Mouse (Mus musculus) mouse embryonic stem cell (cell line): ENCODE results near the gene Dusp1.

ENCODE experiments used
- in situ Hi-C, 2 experiments: fragments of 300-500 bp; cut with MboI; formaldehyde crosslinking; loops; 1 replicate in 1 of 2; 3 replicates in 1 of 2; pipeline ENCODE4 v1.14.3; 2019 to 2020; ENCODE audit warnings: low sequenced_read_pairs in 2 of 2, low pct_unique_long_range_greater_than_20kb in 1 of 2, mixed read lengths in 1 of 2; ENCODE audit not compliant: unreplicated experiment in 1 of 2

Gene Dusp1

DNA sequence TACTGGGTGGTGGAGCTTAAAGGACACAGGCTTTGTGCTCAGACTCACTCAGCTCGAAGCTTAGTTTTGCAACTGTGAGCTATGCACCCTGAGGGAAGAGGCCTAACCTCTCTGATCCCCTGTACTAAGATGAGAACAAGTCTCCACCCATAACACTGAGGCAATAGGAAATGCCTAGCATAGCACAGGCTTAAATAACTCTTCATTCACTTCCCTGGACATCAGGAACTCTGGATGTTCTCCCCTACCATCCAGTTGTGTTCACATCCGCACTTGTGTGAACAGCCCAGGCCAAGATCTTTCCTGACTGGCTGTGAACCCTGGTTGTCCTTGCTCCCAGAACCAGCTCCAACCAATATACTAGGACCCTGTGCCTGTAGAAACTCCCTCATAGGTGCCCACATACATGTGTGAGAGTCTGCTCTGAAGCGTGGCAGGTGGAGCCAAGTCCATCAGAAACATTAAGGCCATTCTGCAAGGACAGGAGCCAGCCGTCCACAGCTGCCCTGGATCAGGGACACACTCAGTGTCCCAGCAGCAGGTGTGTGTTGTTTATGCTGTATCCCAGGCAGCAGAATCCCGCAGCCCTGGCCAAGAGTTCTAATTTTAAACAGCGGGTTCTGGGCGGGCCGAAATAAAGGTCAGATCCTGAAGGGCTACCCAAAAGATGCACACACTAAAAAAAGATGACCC, 73.1 kb downstream of the Dusp1 start:
- in situ Hi-C loops: no loop called here

DNA sequence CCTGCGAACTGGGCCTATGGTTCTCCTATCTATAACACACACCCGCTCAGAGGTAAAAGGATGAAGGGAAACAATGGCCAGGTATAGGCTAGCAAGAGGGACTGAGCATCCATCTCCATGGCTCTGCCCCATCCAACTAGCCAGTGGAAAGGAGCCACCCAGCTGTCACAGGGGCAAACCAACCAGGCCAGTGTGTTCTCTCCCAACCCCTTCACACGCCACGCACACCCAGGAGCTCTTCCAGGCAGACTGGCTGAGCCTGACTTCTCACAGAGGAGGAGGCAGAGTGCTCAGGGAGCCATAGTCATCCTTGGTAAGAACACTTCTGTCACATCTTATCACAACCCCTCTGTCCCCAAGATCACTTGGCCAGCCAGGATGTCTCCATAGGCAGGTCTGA, 74.0 kb downstream of the Dusp1 start:
- in situ Hi-C loops: no loop called here

DNA sequence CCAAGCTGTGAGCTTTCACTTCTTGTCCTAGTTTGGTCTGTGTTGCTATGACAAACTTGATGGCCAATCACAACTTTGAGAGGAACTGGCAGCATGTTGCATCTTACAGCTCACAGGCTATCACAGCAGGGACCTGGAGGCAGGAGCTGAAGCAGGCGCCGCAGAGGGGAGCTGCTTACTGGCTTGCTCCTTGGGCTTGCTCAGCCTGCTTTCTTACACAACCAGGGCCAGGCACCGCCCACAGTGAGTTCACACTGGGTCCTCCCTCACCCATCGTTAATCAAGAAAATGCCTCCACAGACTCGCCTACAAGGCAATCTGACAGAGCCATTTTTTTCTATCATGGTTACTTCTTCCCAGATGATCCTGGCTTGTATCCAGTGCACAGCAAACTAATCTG, 74.7 kb downstream of the Dusp1 start:
- in situ Hi-C loops: no loop called here

DNA sequence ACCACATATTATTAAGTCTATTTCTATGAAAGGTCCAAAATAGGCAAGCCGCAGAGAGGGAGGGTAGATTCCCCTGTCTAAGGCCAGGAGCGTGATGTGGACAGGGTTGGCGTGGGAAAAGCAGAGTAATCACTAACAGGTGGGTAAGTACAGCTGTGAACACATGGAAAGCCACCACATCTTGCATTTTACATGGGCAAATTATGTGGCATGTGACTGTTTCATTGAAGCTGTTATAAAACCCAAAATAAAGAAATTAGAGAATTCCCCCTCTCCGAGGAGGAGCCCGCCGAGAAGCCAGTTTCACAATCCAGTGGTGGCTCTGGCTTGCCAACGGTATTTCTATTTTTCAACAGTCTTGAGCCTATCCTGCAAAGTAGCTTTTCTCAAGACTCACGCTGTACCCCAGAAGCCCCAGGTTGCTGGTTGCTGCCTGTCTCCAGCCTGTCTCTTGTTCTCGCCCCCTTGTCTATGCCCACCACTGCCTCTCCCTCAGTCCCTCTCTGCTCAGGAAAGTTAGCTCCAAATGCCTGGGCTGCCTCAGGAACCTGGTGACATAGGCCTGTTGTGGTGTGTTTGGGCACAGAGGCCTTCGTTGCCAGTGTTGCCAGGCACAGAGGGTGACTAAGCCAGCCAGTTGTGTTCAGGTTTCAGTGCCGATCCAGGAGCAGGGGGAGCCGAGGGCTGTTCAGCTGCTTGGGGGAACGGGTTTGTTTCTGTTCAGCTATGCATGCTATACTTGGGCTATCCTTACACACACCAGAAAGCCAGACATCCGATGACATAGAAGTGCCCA, 77.1 kb downstream of the Dusp1 start:
- in situ Hi-C loops: no loop called here

DNA sequence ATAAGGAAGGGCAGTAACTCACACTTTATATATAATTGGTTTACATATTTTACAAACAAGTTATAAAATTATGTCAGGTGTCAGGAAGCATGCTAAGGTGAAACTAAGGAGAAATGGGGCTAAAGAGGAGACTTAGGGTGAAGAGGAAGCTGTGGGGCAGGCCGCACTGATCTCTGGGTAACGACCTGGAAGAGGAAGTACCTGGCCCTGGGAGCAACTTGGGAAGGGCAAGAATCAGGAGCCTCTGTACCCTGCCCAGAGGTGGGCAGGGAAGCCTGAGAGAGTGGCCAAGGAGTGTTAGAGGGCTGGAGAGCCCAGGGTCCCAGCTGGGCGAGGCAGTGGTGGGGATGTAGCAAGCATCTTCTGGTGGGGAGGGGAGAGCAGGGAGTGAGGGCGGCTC, 81.0 kb downstream of the Dusp1 start:
- in situ Hi-C loops: no loop called here

DNA sequence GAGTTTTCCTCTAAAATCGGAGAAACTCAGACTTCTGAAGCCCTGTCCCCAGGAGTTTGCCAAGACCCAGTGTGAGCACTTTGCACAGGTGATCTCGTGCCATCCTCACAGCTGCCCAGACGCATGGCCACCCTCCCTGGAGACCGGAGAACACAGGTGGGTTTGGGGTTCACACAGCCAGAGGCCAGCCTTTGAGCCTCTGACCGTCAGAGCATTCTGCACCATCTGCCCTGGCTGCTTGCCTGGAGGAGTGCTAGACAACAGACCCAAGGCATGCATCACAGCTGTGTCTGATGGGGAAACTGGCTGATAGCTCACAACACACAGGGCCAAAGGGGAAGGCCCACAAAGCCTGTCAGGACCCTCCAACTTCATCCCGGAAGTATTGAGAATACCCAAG, 82.3 kb downstream of the Dusp1 start:
- in situ Hi-C loops: loop anchor here in 1 of 2 experiments (5.0 kb wide), 1 partner anchor 158 kb away; no protein-coding TSS in a partner anchor

DNA sequence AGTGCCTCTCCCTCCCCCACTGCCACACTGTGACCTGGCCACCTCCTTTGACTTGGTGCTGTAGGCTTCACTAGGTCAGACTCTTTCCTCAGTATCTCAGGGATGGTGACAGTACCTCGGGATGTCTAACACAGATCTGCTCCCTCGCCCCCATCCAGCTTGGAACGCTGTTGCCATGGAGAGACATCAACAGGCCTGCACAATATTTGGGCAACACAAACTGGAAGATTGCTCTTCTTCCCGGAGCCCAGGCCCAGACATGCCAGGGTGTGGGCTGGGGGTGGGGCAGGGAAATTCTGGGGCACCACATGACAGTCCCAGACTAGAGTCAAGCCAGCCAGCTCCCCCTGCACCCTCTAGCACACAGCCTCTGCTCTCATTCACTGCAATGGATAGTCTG, 83.3 kb downstream of the Dusp1 start:
- in situ Hi-C loops: loop anchor here in 1 of 2 experiments (5.0 kb wide), 1 partner anchor 159 kb away; no protein-coding TSS in a partner anchor

DNA sequence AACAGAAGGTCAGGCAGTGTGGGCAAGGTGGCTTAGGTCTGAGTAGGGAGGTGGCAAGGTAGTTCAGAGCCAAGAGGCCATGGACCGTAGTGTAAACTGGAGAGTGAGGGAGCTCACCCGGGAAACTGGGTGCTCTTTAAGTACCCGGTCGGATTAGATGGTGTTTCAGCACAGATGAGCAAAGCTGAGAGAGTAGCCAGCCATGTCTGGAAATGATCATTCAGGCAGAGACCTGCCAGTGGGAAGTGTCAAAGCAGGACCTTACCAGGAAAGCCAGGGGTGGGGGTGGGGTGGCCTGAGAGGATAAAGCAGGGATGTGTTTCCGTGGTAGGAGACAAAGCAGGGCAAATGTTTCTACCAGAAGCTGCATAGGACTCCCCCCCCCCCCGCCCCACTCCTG, 85.1 kb downstream of the Dusp1 start:
- in situ Hi-C loops: loop anchor here in 1 of 2 experiments (5.0 kb wide), 1 partner anchor 160 kb away; no protein-coding TSS in a partner anchor

DNA sequence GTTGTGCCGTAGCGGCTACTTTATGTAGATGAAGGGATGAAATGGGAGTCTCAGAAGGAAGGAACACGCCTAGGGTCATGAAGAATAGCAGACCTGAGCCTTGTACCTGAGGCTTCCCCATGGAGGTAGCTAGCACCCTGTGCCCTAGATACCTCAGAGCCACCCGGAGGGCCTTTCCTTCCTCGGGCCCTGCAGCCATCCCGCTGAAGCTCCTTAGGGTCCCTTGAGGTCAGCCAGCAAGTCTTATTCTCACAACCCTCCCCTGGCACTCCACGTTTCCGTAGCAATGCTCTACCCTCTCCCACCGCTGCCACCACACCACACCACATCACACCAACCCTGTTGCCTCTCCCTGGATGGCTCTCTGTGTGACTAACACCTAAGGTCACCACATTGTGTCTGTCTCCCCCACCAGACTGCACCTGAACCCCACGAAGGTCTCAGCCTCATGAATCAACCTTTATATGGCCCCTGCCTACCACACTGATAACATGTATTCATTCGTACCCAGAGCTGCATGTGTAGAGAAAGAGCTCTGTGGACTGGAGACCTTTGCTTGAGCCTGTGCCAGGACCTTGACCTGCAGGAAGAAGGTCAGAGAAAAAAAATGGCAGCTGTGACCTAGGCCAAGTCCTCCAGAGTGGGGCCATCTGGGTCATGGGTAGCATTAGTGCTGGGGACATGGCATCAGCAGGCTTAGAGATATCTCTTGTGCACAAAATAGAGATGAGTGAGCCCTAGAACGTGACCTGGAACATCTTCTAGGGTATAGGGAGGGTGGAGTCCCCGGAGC, 93.6 kb downstream of the Dusp1 start:
- in situ Hi-C loops: loop anchor here in 1 of 2 experiments (25.0 kb wide), 1 partner anchor 419 kb away; no protein-coding TSS in a partner anchor

DNA sequence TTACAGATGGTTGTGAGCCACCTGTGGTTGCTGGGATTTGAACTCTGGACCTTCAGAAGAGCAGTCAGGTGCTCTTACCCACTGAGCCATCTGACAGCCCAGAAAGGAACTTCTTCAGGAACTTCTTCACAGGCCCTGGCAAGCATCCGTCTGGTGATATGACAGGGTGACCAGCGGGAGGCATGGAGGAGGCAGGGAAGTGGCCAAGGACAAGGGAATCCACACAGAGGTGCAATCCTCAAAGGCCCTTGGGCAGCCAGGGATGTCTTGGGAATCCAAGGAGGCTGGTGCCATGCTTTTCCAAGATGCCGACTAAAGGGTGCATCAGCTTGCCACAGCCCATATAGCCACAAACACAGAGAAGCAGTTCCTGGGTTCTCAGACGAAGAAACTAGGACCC, 94.3 kb downstream of the Dusp1 start:
- in situ Hi-C loops: loop anchor here in 1 of 2 experiments (25.0 kb wide), 1 partner anchor 420 kb away; no protein-coding TSS in a partner anchor

DNA sequence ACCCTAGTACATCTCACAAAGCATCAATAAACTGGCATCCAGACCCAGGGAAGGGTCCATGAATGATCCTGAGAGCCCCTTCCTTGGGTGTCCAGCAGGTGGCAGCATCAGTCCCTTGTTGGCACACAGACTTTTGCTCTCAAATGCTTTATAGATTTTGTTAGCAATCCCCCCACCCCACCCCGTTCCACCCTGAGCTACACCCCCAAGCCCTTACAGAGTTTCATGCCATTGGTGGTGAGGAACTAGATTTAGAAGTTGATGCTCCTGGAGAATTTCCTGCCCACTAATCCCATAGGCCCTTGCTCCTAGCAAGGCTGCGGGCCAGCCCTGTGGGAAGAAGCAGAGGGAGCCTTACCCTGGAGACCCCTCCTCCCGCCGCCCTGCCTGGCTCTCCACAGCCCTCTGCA, 95.2 kb downstream of the Dusp1 start:
- in situ Hi-C loops: loop anchor here in 1 of 2 experiments (25.0 kb wide), 1 partner anchor 421 kb away; no protein-coding TSS in a partner anchor

DNA sequence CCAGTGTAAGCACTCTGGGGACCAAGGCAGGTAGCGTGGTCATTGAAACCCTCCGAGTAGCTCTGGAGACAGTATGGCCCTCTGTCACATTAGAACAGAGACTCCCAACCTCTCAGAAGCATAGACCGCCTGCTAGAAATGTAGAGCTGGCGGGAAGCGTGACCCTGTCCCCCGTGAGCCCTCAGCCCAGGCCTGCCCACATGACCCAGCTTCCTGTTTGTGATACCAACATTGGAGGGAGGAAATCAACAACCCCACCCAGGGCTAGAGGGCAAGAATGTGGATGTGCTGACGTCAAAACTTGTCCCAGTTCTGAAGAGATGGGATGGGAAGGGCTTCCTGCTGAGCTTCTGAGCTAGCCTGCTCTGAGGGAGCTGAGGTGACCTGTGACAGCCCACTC, 97.0 kb downstream of the Dusp1 start:
- in situ Hi-C loops: loop anchor here in 1 of 2 experiments (25.0 kb wide), 1 partner anchor 422 kb away; no protein-coding TSS in a partner anchor

DNA sequence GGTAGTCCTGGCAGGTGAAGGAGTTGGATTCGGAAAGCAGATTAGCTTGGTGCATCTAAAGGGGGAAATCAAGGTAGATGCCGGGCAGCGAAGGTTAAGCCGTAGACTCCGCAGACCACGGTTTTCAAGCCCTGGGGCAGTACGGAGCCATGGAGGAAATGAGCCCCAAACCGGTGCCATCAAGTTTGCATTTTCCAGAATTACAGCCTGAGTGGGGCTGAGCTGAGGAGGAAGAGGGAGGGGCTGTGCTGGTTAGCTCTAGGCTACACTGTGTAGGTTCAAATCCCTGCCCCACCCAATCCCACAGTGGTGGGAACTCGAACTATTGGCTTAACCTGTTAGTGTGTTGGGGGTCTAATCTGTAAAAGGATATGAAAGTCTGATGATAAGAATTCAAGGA, 97.4 kb downstream of the Dusp1 start:
- in situ Hi-C loops: loop anchor here in 1 of 2 experiments (25.0 kb wide), 1 partner anchor 423 kb away; no protein-coding TSS in a partner anchor

DNA sequence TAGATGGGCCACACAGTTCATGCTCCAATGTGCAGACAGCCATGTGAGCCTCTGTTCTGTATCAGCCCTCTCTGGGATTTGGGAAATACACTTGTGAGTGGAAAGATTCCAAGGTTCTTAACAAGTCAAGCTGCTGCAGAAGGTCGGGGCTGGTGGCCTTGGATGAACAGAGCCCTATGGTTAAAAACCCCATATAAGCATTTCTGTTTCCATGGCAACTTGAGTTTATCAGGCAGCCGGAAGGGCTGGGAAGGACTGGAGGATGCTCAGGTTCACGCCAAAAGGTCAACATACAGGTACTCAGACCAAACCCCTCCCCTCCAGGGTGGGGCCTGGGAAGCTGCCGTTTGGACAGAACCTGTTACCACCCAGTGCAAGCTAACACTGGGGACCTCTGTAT, 97.9 kb downstream of the Dusp1 start:
- in situ Hi-C loops: loop anchor here in 1 of 2 experiments (25.0 kb wide), 1 partner anchor 423 kb away; no protein-coding TSS in a partner anchor

DNA sequence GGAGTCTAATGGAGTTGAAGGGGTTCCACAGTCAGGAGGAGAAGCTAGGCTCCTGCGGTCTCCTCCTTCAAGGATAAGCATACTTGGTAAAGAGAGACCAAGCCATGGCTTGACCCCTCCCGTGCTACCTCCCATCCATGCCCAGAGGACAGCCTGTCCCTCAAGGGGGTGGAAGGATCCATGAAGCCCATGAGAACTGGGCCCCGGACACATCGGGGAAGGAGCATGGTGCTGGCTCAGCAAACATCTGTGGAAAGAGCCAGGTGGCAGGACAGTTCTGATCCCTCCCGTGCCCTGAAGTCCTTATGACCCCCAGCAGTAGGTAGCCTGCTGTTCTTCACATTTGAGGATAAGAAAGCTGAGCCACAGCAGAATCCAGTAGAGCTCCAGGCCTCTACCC, 98.5 kb downstream of the Dusp1 start:
- in situ Hi-C loops: loop anchor here in 1 of 2 experiments (25.0 kb wide), 1 partner anchor 424 kb away; no protein-coding TSS in a partner anchor

DNA sequence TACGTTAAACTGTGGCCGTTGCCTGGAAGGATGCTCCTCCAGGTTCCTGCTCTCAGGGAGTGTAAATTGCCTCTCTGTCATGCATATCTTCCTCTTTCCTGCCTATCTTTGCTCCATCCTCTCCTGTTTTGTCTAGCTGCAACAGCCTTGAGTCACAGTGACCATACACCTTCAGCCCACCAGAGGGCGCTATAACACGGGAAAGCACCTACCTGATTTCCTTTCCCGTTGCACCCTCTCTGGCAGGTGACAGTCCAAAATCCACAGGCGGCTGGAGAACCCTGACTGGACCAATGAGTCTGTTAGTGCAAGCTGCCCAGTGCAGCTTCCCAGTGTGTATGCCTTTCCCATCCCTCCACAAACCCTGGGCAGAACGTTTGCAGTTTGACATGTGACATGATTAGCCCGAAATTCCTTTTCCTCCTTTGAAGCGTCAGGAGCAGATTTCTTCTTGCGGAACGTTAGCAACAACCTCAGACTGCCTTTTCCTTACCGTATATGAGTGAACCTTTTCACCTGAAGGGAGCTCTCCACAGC, 99.2 kb downstream of the Dusp1 start:
- in situ Hi-C loops: loop anchor here in 1 of 2 experiments (25.0 kb wide), 1 partner anchor 425 kb away; no protein-coding TSS in a partner anchor

DNA sequence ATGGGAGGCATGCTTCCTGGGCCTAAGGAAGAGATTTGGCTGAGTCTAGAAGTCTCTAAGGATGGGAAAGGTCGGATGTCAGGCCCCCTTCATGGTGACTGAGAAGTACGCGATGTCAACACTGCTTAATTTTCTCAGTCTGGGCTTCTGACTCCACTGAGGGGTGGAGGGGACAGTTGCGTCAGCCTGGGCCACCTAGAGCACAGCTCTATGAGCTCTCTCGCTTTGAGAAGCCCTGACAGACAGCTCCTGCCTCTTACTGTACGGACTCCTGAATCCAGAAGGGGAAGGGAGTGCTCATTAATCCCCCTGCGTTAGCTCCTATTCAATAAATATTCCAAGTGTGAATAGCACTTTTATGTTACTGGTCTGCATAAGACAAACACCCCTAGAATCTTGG, 103.9 kb downstream of the Dusp1 start:
- in situ Hi-C loops: loop anchor here (5.0 to 25.0 kb wide), 2 partner anchors 184 to 429 kb away; no protein-coding TSS in a partner anchor

DNA sequence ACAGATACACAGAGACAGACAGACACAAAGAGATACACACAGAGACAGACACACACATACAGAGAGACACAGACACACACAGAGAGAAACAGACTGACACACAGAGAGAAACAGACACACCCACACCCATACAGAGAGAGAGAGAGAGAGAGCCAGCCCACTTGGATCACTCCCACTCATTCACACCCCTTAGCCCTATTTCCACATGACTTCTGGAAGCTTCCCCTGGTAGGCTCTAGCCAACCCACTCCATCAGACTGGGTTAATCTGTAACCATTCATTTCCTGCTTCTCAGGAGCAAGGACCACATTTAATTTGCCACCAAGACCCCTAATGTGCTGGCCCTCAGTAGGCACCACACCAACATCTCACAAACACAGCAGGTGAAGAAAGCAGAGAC, 104.4 kb downstream of the Dusp1 start:
- in situ Hi-C loops: loop anchor here (5.0 to 25.0 kb wide), 2 partner anchors 185 to 430 kb away; no protein-coding TSS in a partner anchor
